Mouse (Mus musculus) forelimb bud, embryonic 11.5 days (tissue): Measurements from ENCODE around the gene Psip1.
"Not testable (repeated sequence)": the region's sequence is repeated elsewhere in the genome, so short reads cannot be mapped to it uniquely, and the experiment has no call there.

ENCODE experiments used
- DNase-seq: peaks from one replicate; pipeline ENCODE4 v3.0.0-alpha.2; 2012; ENCODE audit warnings: low read depth, low spot score

The Psip1 gene

DNA sequence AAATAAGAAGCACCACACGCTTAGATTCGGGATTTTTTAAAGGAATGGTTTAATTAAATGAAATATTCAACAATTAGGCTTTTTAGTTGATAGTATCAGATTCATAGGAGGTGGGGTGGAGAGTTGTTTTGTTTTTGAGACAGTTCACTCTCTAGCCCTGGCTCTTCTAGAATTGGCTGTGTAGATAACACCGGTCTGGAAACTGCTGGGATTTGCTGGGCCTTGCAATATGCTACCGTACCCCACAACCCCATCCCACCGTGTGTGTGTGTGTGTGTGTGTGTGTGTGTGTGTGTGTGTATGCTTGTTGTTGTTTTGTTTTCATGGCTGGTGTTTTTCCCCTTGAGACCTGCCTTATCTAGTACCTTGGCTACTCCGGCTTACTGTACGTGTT is 14.8 kb upstream of the Psip1 start:
- no peak for DNase-seq

DNA sequence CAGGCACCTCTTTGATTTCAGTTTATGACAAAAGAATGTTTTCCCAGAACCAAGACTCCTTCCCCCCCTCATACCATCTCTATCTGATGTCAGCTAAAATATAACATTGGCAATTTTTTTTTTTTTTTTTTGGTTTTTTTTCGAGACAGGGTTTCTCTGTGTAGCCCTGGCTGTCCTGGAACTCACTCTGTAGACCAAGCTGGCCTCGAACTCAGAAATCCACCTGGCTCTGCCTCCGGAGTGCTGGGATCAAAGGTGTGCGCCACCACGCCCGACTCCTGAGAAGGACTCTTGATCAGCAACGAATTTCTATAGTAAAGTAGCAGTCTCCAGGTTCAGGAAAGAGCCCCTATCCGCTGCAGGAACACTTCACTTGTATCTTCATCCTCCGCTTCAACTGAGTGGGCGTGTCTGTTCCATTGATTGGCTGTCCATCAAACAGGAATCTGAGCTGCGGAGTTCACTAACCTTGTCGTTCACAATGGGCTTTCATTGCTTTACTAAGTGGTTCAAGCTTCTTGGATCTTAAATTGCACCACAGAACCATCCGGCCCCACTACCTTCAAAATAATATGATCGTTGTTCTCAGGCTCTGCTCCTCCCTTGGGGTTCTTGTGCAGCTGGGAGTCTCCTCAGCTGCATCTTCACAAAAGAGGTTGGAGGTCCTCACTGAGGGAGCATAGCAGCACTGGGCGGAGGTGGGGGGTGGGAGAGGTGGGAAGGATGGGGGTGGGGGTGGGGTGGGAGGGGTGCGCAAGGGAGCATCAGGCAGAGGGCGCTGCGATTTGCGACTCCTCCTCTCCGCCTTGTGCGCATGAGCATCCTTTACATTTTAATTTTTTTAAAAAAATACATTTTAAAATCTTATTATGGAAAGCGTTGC is 14.1 kb upstream of the Psip1 start:
- DNase-seq: peak; percentile 53

DNA sequence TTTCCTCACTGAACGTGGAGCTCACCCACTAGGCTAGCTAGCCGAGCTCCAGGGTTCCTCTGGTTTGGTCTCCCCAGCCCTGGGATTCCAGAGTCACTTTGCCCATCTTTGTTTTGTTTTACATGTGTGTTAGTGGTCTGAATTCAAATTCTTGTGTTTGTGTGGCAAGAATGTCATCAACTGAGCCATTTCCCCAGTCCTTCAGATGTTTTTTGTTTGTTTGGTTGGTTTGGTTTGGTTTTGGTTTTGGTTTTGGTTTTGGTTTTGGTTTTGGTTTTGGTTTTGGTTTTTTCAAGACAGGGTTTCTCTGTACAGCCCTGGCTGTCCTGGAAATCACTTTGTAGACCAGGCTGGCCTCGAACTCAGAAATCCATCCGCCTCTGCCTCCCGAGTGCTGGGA is 10.8 kb upstream of the Psip1 start:
- DNase-seq: not testable (repeated sequence)

DNA sequence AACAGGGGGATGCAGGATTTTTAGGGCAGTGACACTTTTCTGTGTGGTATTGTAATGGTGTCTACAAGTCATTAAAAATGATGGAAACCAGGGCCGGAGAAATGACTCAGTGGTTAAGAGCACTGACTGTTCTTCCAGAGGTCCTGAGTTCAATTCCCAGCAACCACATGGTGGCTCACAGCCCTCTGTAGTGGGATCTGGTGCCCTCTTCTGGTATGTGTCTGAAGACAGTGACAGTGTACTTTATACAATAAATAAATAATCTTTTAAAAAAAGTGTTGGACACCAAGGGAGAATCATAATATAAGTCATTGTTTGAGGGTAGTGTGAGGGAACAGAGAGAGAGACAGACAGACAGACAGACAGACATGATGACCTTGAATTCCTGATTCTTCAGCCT is 6.9 kb upstream of the Psip1 start:
- DNase-seq: no peak

DNA sequence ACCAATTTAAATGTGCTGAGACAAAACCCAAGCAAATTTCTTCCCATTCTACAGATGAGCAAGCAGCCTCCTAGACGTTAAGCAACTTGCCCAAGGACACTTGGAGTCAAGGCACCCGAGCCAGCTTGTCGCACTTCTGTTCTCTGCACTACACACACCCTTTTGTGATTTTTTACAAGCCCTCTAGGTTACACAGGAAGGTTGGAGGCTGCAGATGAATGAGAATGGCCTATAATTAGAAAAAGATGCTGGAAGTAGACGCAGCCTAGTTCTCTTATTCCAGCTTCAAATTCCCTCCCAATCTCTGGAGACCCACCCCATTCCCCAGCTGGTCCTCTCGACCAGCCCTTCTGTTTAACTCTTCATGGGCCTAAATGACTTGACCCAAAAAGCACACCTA is 2.9 kb upstream of the Psip1 start:
- DNase-seq: peak; percentile 74

DNA sequence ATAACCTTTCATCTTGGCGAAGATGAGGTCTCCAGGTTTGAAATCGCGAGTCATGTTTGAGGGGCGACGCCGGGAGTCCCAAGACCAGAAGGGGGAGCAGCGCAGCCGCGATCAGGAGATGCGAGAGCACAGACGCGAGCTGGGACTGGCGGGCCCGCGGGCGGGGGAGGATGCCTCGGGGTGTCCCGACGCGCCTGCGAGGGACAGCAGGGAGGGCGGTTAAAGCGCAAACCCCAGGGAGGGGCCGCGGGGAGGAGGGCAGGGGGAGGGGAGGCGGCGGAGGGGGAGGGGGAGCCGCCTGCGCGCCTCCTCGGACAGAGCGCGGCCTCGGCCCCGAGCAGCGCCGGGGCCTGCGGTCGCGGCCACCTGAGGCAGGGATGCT is 533 bp downstream of the Psip1 start:
- DNase-seq: peak; percentile 89

DNA sequence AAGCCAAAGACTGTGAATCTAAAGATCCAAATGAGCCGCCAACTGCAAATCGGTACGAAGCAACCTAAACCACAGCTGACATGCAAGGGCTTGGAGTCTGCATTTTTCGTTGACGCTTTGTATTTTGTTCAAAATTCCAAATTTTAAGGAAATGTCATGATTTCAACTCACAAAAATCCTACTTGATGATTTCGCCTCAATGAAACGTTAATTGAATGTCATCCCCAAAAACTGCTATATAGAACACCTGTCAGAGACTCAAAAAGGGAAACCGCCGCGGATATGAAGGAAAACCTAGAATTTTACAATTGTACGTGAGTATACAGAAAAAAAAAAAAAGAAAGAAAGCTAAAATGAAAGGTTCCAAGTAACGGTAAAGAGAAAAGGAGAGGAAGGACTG is 1.0 kb downstream of the Psip1 start:
- DNase-seq: no peak

DNA sequence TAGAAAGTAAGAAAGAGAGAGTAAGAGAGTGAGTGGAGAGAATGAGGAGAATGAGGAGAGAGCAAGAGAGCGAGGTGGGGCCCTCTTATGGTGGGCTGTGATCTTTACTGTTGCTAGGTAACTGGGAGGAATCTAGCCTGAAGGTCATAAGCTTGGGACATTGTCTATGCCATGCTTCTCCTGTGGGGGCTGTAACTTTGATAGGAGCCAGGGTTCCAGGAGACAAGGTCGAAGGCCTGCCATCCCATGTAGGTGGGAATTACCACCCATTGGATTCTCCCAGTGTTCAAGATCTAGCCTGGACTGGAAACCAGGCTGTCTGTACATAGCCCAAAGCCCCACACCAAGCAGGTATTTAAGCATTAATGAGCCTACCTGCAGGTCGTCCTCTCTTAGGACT is 18.1 kb downstream of the Psip1 start:
- DNase-seq: no peak

DNA sequence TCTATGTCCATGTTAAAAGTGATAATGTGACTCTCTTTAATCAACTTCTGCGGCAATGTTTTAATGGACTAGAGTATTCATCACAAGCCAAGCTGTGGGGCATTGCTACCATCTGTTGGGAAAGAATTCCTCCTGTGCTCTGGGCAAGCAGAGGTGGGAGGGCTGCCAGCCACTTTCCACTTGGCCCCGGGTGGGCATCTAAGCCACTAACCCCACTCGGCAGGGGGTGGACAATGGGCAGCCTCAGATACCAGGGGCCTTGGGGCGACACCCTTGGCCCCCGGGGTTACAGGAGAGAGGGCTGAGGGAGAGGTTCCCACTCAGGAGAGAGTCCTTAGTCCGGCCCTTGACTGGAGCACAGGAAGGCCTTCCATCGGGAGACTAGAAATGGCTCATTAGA is 18.6 kb downstream of the Psip1 start:
- DNase-seq: no peak

DNA sequence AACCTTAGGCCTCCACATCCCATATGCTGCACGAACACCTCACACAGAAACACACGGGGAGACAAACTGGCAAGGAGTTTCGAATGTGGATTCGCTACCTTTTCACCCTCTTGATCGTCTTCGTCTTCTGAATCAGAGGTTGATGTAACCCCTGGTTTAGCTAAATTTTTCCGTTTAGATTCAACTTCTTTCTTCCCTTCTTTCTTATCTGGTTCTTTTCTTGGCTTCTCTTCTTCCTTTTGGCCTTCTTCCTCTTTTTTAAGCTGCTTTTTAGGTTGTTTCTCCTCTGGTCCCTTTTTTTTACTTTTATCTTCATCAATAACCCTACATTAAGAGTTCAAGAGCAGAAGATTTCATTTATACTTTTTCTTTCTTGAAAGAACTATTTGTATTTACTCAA is 21.4 kb downstream of the Psip1 start:
- DNase-seq: no peak

DNA sequence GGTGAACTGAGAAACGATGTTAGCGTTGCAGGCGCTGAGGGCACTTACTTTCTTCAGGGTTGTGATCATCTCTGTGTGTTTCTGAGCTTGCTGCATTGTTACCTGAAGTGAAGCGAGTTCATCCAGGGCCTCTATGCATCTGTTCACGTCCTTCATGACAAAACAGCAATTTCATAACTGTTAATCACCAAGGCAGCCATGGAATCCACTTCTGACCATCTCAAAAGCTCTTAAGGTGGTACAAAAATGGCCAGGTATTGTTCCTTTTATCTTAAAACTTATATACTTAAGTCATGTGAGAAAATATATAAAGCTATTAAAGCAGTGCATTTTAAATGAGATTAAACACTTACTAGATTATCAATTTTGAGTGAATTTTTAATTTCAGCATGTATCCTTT is 26.2 kb downstream of the Psip1 start:
- DNase-seq: no peak

DNA sequence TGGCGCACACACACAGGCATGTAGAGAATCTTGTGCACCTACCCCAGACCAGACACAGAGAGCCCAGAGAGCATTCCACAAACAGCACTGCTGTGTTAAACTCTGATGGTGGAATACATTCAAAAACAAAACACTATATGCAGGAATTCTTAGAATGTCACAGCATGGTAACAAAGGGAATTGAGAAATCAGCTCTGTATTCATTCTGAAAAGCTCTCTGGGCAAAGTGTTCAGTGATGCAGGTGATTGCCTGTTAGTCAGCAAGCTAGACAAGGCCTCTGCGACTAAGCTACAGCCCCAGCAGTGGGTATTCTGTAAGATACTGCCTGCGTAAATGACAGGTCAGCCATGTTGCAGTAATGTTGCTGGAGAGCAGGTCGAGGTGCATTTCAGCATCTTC is 35.5 kb downstream of the Psip1 start:
- no peak for DNase-seq

DNA sequence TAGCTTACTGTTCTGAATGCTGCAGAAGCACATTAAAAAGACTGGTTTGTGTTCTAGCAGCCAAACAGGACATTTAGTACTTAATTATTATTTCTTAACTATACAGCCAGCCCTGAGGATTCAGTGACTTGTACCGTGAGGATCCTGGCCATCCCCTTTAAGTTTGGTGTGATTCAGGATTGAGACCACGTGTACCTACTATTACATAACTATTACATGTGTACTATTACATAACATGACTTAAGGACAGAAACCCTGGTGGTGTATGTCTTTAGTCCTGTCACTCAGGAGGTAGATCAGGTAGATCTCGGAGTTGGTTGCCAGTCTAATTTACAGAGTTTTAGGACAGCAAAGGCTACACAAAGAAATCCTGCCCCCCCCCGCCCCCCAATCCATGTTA is 45.2 kb downstream of the Psip1 start:
- no peak for DNase-seq

DNA sequence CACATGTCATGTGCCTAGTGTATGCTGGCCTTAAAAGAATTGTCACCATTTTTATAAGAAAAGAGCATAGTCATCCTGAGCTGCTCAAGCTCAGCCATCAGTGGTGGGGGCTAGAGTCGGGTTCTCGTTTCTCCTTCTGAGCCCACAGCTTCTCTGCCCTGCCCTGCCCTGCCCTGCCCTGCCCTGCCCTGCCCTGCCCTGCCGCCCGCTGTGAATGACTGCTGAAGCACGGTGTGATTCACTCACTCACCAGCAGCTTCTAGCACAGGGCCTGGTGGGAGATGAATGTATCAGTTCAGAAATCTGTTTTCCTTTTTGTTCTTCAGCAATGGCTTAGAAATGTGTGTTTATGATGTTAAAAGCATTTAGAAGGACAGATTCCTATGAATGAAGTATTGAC is 47.2 kb downstream of the Psip1 start:
- DNase-seq: no peak

DNA sequence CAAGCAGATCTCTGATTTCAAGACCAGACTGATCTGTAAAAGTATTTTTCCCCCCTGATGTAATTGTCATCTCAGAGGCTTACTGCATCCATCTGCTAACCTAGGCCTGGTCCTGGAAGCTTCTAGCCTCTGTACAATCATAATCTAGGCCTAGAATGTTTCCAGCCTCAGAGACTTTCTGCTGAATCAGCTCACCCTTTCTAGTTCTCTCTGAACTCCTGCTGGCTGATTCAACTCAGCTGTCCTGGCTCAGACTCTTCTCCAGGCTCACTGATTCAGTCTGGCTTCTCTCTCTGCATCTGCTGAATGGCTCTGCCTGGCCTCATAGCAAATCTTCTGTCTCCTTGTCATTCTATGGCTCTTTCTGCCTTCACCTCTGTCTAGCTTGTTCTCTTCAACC is 48.1 kb downstream of the Psip1 start:
- DNase-seq: no peak

DNA sequence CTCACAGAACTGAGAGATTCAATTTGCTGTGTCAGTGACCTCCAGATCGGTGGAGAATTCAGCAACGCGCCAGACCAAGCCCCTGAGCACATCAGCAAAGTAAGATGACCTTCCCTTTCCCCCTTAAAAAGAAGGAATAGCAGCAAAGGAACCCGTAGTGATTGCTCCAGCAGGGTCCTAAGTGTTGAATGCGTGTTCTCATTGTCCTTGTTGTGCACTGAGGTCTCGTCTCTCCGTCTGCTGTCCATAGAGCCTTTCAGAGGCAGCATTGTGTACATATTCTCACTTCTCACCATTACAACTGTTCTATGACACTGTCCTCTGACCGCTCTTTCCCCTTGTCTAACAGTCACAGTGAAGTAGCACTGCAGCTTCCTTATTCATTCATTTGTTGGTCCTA is 49.9 kb downstream of the Psip1 start:
- no peak for DNase-seq

DNA sequence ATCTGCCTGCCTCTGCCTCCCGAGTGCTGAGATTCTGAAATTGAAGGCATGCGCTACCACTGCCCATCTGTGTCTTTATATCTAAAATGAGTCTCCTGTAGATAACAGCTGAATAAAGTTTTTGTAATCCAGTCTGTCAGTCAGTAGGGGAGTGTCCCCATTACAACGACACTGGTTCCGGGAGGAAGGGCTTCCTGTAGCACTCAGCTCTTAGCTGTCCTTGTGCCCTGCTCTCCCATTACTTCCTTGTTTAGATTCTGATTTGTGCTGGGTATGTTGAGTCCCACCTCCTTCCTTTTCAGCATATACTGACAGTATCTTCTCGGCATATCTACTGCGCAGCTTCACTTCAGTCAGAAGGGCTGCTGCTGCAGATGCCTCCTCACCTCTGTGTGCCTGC is 53.4 kb downstream of the Psip1 start:
- no peak for DNase-seq

DNA sequence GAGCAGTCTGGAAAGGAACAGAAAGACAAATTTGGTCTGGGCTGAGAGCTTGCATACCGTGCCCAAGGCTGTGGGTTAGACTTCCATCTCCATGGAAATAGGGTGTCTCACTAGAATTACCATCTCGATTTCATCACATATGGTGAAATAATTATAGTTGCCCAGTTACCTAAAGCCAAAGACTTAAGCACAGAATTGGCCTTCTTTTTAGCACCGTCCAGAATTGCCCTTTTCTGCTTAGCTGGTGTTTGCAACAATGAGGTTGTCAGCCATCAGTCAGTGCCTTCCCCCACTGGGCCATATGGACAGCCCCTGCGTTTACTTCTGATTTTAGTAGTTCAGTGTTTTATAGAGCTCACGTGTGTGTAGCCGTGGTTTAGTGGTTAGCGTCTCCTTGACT is 54.3 kb downstream of the Psip1 start:
- no peak for DNase-seq

DNA sequence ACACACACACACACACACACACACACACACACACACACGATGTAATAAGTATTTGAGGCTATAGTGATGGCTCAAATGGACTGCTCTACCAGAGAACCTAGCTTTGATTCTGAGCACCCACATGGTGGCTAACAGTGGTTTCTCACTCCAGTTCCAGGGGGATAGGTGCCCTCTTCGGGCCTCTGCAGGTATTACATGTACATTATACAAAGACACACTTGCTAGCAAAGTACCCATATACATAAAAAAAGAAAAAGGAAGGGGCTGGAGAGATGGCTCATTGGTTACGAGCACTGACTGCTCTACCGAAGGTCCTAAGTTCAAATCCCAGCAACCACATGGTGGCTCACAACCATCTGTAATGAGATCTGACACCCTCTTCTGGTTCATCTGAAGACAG is 57.4 kb downstream of the Psip1 start:
- peak; percentile 16 for DNase-seq

DNA sequence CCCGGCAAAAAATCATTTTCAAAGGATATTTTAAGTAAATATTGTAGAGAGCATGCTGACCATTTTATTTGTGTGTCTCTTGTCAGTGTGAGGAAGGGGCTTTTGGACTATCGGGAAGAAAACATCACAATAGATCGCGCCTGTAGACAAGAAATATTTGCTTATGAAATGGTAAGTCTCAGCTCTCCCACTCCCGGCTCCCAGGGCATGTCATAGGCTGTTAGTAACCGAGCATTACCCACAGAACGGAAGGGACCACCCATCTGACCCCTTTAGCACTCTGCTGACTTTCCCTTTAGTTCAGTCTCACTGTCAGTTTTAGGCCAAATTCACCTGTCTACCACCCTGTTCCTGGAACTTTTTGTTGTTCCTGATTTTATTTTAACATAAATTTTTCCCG is 58.6 kb downstream of the Psip1 start:
- DNase-seq: no peak

DNA sequence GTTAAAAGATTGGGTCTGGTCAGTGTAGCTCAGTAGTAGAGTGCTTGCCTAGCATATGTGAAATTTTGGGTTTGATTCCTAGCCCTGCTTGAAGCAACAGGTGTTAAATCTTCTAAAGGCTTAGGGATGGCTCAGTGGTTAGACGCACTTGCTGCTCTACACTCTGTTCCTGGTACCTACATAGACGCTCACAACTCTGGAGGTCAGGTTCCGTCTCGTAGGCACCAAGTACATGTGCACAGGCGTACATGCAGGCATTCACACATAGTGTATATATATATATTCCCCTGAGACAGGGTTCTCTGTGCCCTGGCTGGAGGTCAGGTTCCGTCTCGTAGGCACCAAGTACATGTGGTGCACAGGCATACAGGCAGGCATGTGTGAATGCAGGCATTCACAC is 59.1 kb downstream of the Psip1 start:
- no peak for DNase-seq

DNA sequence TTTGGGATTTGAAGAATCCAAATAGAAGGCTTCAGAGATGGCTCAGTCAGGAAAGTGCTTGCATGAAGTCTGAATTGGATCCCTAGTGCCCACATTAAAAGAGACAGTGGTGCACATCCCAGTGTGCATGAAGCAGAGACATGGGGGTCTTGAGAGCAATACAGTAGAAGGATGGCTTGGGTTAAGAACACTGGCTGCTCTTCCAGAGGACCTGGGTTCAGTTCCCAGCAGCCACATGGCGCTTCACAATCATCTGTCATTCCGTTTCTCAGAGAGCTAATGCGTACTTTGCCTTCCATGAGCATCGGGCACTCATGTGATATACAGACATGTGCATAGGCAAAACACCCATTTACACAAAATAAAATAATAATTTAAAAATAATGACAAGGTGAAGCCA is 61.1 kb downstream of the Psip1 start:
- no peak for DNase-seq

DNA sequence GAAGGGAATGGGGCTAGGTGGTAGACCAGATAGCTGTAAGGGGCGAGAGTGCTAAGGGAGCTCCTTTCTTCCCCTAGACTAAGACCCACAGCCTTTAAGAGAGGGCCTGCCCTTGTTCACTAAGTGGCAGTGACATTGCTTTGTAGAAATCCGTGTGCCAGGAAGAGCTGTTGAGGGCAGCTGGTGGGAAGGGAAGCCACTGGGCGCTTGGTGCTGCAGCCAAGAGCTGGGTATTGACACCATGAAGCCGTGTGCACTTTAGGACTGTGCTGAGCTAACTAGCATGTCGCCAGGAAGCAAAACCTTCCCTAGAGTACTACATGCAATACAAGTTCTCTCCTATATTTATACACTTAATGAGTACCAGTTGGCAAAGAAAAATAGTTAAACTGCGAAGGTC is 62.6 kb downstream of the Psip1 start:
- no peak for DNase-seq

DNA sequence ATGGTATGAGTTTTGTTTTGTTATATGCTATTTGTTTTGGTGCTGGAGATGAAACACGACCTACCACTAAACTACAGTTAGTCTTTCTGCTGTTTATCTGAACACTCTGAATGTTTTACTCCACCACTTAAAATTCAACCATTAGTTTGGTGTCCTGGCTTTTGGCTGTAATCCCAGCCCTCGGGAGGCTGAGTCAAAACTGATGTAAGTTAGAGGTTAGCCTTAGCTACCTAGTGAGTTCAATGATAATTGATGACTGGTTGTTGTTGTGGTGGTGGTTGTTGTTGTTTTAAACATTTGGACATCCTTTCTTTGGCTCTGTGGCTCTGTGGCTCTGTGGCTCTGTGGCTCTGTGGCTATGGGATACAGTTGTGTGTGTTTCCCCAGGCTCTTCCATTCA is 67.5 kb downstream of the Psip1 start:
- DNase-seq: no peak
